Mouse (Mus musculus) limb, embryonic 12.5 days (tissue): ENCODE results near the gene Cdh15. TPM values are rescaled to one million over a fixed set of nuclear protein-coding genes. Genes with fewer than 3 reads are reported as not detected.

Experiments used
- ATAC-seq: fragments of 200-750 bp; cut with Nextera tagmentation; 2 replicates; pipeline ENCODE4 v1.8.0; 2017; ENCODE audit warnings: low read depth, moderate TSS enrichment; ENCODE audit not compliant: insufficient number of reproducible peaks, insufficient read depth, low FRiP score, low TSS enrichment
- H3K27ac ChIP-seq: fragments of 300-500 bp; sonication (generic); 2 replicates; pipeline ENCODE4 v1.5.1; 2016; ENCODE audit warnings: mild to moderate bottlenecking, moderate library complexity
- H3K27me3 ChIP-seq: fragments of 300-500 bp; sonication (generic); 2 replicates; pipeline ENCODE4 v1.6.1; 2016; ENCODE audit warnings: mild to moderate bottlenecking, moderate library complexity
- H3K36me3 ChIP-seq: fragments of 300-500 bp; sonication (generic); 2 replicates; pipeline ENCODE4 v1.6.1; 2016; ENCODE audit warnings: mild to moderate bottlenecking, moderate library complexity
- H3K4me1 ChIP-seq: fragments of 300-500 bp; sonication (generic); replicated peaks from 2 replicates; pipeline ENCODE4 v1.6.1; 2016
- H3K4me2 ChIP-seq: fragments of 300-500 bp; sonication (generic); 2 replicates; pipeline ENCODE4 v1.6.1; 2016; ENCODE audit warnings: mild to moderate bottlenecking, moderate library complexity
- H3K4me3 ChIP-seq: fragments of 300-500 bp; sonication (generic); replicated peaks from 2 replicates; pipeline ENCODE4 v1.5.1; 2016; ENCODE audit warnings: mild to moderate bottlenecking
- H3K9ac ChIP-seq: fragments of 300-500 bp; sonication (generic); replicated peaks from 2 replicates; pipeline ENCODE4 v1.6.1; 2016; ENCODE audit warnings: mild to moderate bottlenecking, moderate library complexity
- H3K9me3 ChIP-seq: fragments of 300-500 bp; sonication (generic); 2 replicates; pipeline ENCODE4 v1.6.1; 2016; ENCODE audit warnings: mild to moderate bottlenecking, moderate library complexity
- WGBS: fragments of 180-500 bp; shearing (Covaris S2); methylation state at CpG from one replicate; pipeline ENCODE4 v1.1.7; 2016; 5-methylcytosine and 5-hydroxymethylcytosine counted together
- polyA plus RNA-seq: library from polyadenylated mRNA; unstranded; fragments of >200 nt; fragmentation: Nextera tagmentation; extraction: Ambion mirVana; gene quantifications from 2 replicates; pipeline ENCODE4 v1.2.1, GENCODE M21; 2016

The Cdh15 gene
- polyA plus RNA-seq, 1 experiment from 2014 or later = 20.6 TPM

DNA sequence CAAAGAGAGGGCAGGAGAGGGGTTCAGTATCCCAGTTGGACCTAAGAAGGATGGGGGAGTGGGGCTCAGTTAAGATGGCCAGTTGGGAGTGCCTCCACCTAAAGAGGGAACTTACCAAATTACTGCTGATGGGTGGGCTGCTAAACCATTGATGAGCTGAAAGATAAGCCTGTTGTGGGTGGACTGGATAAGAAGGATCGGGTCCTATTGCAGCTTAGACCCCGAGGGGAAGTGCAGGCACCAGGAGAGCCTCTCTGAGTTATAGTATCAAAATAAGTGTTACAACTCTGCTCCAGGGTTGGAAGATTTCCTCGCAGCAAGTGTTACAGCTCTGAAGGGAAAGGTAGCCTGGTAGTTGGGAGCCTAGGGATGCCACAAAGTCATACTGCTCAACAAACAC lies 3.6 kb upstream of the Cdh15 start:
- H3K4me2 ChIP-seq = no peak overlapping the region
- no peak overlapping the region for H3K4me3 ChIP-seq
- no peaks in the 10 kb centered on the region for H3K9me3 ChIP-seq
- H3K27me3 ChIP-seq = peaks cover 7% of the 10 kb centered on the region
- H3K9ac ChIP-seq = no peak overlapping the region
- 76% methylated on average over 3 of the region's 3 CpGs for WGBS
- H3K27ac ChIP-seq = no peak overlapping the region
- no peak for ATAC-seq
- H3K36me3 ChIP-seq = no peaks in the 10 kb centered on the region
- H3K4me1 ChIP-seq = peaks cover 11% of the 10 kb centered on the region; the same call in 1 of the 2 replicates

DNA sequence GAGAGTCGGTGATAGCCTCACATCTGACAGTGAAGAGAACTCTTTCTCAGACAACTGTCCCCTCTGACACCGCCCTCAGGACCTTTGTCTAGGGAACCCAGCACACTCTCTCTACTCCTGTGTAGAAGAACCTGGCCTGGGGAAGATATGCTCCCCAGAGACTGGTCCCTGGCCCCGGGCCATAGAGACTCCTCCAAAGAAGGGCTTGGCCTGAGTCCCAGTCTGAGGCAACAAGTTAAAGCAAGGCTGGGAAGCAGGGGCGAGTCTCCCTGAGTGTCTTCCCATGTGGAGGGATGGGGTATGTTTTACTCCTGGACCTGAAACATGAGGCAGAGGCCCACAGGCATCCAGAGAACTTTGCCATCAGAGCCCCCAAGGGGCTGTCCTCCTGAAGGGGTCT lies 2.1 kb upstream of the Cdh15 start:
- Histone ChIP-seq H3K27me3 (peaks cover 7% of the 10 kb centered on the region), H3K4me2 (no peak overlapping the region), H3K27ac (no peak overlapping the region), H3K36me3 (no peaks in the 10 kb centered on the region), H3K9ac (no peak overlapping the region), H3K4me1 (peaks cover 21% of the 10 kb centered on the region), H3K4me3 (no peak overlapping the region), H3K9me3 (no peaks in the 10 kb centered on the region)
- ATAC-seq = no peak
- 75% methylated on average over 4 of the region's 4 CpGs for WGBS

DNA sequence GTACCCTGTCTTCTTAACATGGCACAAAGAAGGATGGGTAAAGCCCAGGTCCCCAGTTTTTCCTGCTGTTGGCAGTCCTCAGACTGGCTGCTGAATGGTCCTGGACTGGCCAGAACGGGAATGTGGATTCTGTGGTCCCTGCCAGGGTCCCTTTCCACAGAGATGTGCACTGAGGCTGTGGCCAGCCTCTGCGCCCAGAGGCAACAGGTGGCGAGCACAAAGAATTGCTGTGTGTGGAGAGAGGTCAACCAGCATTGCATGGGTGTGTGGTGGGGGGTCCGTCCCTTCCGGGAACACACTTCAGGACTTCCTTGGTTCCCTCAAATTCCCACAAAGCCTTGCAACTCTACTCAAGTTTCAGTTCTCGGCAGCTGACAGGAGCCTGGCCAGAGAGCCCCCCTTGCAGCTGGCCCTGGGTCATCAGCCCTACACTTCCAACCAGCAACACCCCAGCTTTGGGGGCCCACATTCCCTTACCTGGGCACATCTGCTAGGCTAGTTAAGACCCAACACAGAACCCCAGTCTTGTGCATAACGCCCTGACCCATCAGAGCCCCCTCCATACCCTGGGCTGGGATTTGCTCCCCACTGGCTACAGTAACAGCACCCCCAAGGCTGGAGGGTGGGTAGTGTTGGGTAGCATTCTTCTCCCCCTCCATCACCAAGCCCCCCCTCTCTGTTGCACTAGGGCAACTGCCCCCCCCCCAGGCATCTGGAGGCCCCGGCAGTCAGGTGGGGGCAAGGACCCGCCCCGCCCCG lies 1.6 kb downstream of the Cdh15 start:
- Histone ChIP-seq H3K4me3 (peak overlapping the region; percentile 30; the same call in 1 of the 2 replicates), H3K9ac (peak overlapping the region; percentile 18; the same call in 1 of the 2 replicates), H3K4me1 (peaks cover 36% of the 10 kb centered on the region), H3K36me3 (no peaks in the 10 kb centered on the region), H3K27ac (peak overlapping the region; percentile 56), H3K9me3 (no peaks in the 10 kb centered on the region), H3K27me3 (peaks cover 7% of the 10 kb centered on the region), H3K4me2 (peak overlapping the region; percentile 44)
- no peak for ATAC-seq
- 47% methylated on average over 11 of the region's 11 CpGs for WGBS

DNA sequence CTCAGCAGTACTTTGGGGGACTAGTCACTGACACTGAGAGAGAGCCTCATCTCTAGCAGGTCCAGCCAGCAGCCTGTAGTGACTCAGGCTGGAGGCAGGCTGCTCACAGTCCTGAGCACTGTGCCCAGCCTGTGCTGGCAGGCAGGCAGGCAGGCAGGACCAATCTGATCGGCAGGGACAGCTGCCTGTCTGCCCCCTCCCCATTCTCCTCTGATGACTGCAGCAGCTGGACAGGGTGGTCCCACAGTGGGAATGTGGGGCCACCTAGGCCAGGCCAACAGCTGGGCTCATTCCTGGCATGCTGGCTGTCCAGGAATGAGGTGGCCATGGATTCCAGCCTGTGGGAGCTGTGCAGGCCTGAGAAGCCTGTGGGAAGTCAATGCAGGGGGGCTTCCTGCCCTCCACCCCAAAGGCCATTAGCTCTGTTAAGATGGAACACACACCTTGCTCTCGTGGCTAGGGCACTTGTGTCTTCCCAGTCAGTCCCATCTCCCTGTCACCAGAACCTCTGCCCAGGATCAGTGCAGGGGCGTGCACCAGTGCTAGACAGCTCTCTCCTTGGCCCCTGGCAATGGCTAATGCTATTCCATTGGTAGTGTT lies 3.0 kb downstream of the Cdh15 start:
- no peak overlapping the region for H3K27ac ChIP-seq
- H3K36me3 ChIP-seq = no peaks in the 10 kb centered on the region
- peaks cover 10% of the 10 kb centered on the region for H3K27me3 ChIP-seq
- no peaks in the 10 kb centered on the region for H3K9me3 ChIP-seq
- peak; percentile 53; the same call in 1 of the 2 replicates for ATAC-seq
- no peak overlapping the region for H3K4me3 ChIP-seq
- no peak overlapping the region for H3K9ac ChIP-seq
- 0 out of 2 replicates have a peak overlapping the region, but pooled peaks have one; percentile 19 for H3K4me2 ChIP-seq
- WGBS = 57% methylated on average over 3 of the region's 3 CpGs
- peaks cover 36% of the 10 kb centered on the region for H3K4me1 ChIP-seq

DNA sequence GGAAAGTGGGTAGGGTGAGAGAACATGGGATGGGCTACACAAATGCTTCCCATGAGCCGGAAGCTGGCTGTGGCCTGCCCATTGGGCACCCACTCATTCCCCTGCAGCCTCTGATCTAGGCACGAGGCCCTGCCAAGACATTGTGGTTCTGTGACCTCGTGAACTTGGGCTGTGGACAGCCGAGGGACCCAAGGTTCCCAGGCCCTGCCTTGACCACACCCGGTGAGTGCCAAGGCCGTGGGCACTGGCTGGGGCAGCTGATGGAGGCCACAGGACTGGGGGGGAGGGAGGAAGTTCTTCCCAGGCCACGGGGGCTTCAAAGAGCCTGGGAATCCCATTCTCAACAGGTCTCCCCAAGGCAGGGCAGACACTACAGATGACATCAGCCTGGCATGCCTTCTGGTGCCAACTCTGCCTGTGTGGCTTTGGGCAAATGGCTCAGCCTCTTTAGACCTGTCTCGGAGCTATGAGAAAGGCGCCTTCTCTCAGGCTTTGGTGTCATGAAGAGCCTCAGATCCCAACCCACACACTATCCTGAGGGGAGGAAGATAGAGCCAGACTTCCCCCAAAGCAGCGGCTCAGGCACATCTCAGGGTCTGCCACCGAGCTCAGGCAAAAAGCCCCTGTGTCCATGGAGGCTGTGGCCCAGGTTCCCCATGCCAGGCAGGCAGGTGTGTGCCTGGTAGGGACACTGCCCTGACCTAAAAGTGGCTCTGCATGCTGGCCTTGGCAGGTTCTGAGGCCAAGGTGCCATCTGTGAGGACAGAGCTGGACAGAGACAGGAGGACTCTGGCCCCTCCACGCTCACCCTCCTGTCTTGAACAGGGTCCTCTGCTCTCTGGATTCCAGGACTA lies 4.2 kb downstream of the Cdh15 start:
- Histone ChIP-seq H3K27me3 (peaks cover 10% of the 10 kb centered on the region), H3K4me3 (no peak overlapping the region), H3K36me3 (no peaks in the 10 kb centered on the region), H3K27ac (no peak overlapping the region), H3K4me2 (0 out of 2 replicates have a peak overlapping the region, but pooled peaks have one; percentile 19), H3K9ac (no peak overlapping the region), H3K9me3 (no peaks in the 10 kb centered on the region), H3K4me1 (peaks cover 36% of the 10 kb centered on the region)
- ATAC-seq = no peak
- WGBS = 80% methylated on average over 12 of the region's 12 CpGs

DNA sequence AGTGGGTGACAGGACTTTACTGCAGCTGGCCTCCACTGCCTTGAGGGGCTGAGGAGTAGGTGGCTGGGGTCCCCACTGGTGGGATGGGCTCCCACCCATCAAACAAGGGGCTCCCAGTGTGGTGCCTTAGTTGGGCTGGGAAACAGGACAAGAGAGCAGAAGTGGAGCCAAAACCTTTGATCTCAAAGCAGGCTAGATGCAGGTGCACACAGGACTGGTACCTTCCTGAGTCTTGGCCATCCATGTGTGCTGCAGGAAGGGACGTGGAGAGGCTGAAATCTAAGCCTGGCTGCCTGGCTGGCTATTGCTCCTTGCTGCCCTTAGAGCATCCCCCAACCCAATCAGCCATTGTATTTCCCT lies 4.8 kb downstream of the Cdh15 start:
- H3K27me3 ChIP-seq = peaks cover 10% of the 10 kb centered on the region
- 80% methylated on average over 1 of the region's 1 CpGs for WGBS
- H3K4me2 ChIP-seq = no peak overlapping the region
- no peak overlapping the region for H3K9ac ChIP-seq
- H3K36me3 ChIP-seq = no peaks in the 10 kb centered on the region
- peaks cover 36% of the 10 kb centered on the region for H3K4me1 ChIP-seq
- no peak overlapping the region for H3K4me3 ChIP-seq
- ATAC-seq = no peak
- no peak overlapping the region for H3K27ac ChIP-seq
- H3K9me3 ChIP-seq = no peaks in the 10 kb centered on the region

DNA sequence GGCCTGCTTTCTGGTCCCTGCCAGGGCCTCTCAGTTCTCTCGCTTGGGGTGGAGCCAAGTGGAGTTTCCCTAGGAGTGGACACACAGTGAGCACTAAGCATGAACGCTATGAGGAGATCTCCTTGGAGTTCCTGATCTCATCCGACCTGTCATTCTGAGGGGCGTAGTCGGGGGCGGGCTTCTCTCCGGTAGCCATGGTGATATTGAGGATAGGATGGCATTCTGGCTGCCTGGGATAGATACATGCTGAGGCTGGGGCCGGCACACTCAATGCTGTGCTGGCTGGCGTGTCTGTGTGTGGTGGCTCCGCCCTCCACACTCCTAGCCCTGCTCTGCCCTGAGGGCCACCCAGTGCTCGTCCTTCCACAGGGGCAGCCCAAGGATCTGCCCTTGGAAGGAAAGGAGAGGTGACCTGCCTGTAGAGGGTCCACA lies 5.6 kb downstream of the Cdh15 start:
- Histone ChIP-seq H3K4me3 (no peak overlapping the region), H3K9ac (no peak overlapping the region), H3K27me3 (peaks cover 8% of the 10 kb centered on the region), H3K36me3 (no peaks in the 10 kb centered on the region), H3K27ac (no peak overlapping the region), H3K4me2 (no peak overlapping the region), H3K4me1 (peaks cover 30% of the 10 kb centered on the region), H3K9me3 (no peaks in the 10 kb centered on the region)
- 33% methylated on average over 11 of the region's 11 CpGs for WGBS
- no peak for ATAC-seq

DNA sequence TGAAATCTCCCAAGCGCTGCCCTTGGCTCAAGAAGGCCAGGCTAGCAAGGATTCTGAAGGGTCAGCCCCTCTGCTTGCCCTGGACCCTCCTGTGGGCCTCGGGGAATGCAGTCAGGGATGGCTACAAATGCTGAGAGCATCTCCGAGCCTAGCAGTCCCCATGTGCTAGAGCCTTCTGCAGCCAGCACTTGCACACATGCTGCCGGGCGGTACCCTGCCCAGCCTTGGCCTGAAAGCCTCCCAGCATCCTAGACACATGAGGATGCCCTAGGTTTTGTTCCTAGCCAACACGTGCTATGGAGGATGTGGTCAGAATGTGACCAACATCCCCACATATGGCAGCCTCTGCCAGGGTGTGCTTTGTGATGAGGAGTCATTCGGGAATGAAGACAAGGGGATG lies 6.6 kb downstream of the Cdh15 start:
- WGBS = 80% methylated on average over 7 of the region's 7 CpGs
- Histone ChIP-seq H3K36me3 (no peaks in the 10 kb centered on the region), H3K27ac (no peak overlapping the region), H3K9me3 (no peaks in the 10 kb centered on the region), H3K9ac (no peak overlapping the region), H3K4me1 (peaks cover 23% of the 10 kb centered on the region), H3K27me3 (0 out of 2 replicates have a peak, but pooled peaks cover 3% of the 10 kb centered on the region), H3K4me3 (no peak overlapping the region), H3K4me2 (no peak overlapping the region)
- ATAC-seq = no peak

DNA sequence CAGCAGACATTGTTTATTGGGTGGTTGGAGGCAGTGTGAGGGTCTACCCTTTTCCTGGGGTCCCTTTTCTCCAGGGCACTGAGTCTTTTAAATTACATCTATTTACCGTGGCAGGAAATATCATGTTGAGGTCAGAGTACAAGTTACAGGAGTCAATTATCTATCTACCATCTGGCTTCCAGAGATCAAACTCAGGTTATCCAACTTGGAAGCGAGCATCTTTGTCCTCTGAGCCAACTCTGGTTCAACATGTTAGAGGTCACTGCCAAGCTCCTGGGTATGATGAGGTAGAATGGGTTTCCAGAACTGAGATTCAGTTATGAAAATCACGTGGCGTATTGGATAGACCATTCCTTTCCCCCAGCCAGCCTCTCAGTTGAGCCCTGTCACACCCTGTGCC lies 7.4 kb downstream of the Cdh15 start:
- H3K9me3 ChIP-seq = no peaks in the 10 kb centered on the region
- no peak overlapping the region for H3K4me3 ChIP-seq
- no peak overlapping the region for H3K9ac ChIP-seq
- no peak overlapping the region for H3K27ac ChIP-seq
- no peak overlapping the region for H3K4me2 ChIP-seq
- ATAC-seq = no peak
- WGBS = 77% methylated on average over 4 of the region's 4 CpGs
- H3K4me1 ChIP-seq = peaks cover 16% of the 10 kb centered on the region
- no peaks in the 10 kb centered on the region for H3K36me3 ChIP-seq
- H3K27me3 ChIP-seq = 0 out of 2 replicates have a peak, but pooled peaks cover 3% of the 10 kb centered on the region

DNA sequence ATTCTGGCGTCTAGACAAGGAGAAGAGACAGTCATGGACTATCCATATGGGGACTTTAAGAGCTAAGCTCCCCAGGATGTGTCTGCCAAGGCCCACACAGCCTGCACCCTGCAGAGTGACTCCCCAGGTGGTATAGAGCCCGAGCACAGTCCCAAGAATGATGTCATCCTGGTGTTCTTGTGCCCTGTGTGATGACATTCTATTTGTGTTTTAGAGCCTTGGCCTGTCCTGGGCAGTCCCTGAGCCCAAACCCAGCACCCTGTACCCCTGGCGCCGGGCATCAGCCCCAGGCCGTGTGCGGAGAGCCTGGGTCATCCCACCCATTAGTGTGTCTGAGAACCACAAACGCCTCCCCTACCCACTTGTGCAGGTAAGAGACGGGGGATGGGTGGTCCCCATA lies 8.5 kb downstream of the Cdh15 start:
- Histone ChIP-seq H3K27me3 (0 out of 2 replicates have a peak, but pooled peaks cover 3% of the 10 kb centered on the region), H3K9me3 (no peaks in the 10 kb centered on the region), H3K4me3 (no peak overlapping the region), H3K9ac (no peak overlapping the region), H3K27ac (no peak overlapping the region), H3K4me1 (peaks cover 13% of the 10 kb centered on the region), H3K36me3 (no peaks in the 10 kb centered on the region), H3K4me2 (no peak overlapping the region)
- ATAC-seq = no peak
- WGBS = 75% methylated on average over 8 of the region's 8 CpGs

DNA sequence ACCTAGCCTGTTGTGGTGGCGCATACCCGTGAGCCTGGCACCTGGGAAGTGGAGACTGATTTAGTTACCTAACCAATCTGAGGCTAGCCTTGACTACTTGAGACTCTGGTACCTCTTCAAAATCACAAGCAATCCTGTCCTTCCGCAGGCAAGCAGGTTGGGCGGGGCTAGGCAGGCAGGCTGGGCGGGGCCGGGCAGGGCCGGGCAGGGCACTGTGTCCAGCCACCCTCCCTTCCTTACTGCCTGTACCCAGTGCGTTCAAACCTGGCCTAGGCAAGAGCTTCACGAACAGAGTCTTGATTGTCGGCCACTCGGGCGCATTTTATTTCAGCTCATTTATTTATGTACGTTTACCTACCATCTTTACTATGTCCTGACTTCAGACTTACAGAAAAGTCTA lies 12.1 kb downstream of the Cdh15 start:
- WGBS = 61% methylated on average over 13 of the region's 13 CpGs
- ATAC-seq = no peak
- no peak overlapping the region for H3K4me3 ChIP-seq
- H3K27ac ChIP-seq = no peak overlapping the region
- H3K36me3 ChIP-seq = no peaks in the 10 kb centered on the region
- no peaks in the 10 kb centered on the region for H3K4me1 ChIP-seq
- 0 out of 2 replicates have a peak, but pooled peaks cover under 1% of the 10 kb centered on the region for H3K27me3 ChIP-seq
- H3K9me3 ChIP-seq = peaks cover 16% of the 10 kb centered on the region
- H3K4me2 ChIP-seq = no peak overlapping the region
- no peak overlapping the region for H3K9ac ChIP-seq
